Mouse (Mus musculus) kidney, postnatal 0 days (tissue): ENCODE data around the gene Olfr12. TPM values are rescaled to one million over a fixed set of nuclear protein-coding genes. Genes with fewer than 3 reads are reported as not detected.

ENCODE experiments used
- ATAC-seq: fragments of 200-750 bp; cut with Nextera tagmentation; replicated peaks from 2 replicates; pipeline ENCODE4 v1.8.0; 2017; ENCODE audit warnings: low read depth, moderate number of reproducible peaks, moderate TSS enrichment, moderate library complexity; ENCODE audit not compliant: low FRiP score
- DNase-seq: peaks from one replicate; pipeline ENCODE4 v3.0.0-alpha.2; 2016; ENCODE audit warnings: low spot score
- H3K27ac ChIP-seq: fragments of 300-500 bp; sonication (generic); 2 replicates; pipeline ENCODE4 v1.5.1; 2014; ENCODE audit warnings: mild to moderate bottlenecking
- H3K27me3 ChIP-seq: fragments of 300-500 bp; sonication (generic); 2 replicates; pipeline ENCODE4 v1.6.1; 2014; ENCODE audit warnings: low read length, mixed read lengths; ENCODE audit not compliant: insufficient read depth
- H3K36me3 ChIP-seq: fragments of 300-500 bp; sonication (generic); 2 replicates; pipeline ENCODE4 v1.6.1; 2014; ENCODE audit warnings: low read length, mixed read lengths; ENCODE audit not compliant: insufficient read depth
- H3K4me1 ChIP-seq: fragments of 300-500 bp; sonication (generic); replicated peaks from 2 replicates; pipeline ENCODE4 v1.6.1; 2014; ENCODE audit warnings: antibody characterized with exemption, low read length, mixed read lengths; ENCODE audit not compliant: insufficient read depth
- H3K4me2 ChIP-seq: fragments of 300-500 bp; sonication (generic); 2 replicates; pipeline ENCODE4 v1.6.1; 2014; ENCODE audit warnings: mild to moderate bottlenecking, low read length, moderate library complexity, mixed read lengths
- H3K4me3 ChIP-seq: fragments of 300-500 bp; sonication (generic); replicated peaks from 2 replicates; pipeline ENCODE4 v1.5.1; 2014; ENCODE audit warnings: low read depth, low read length
- H3K9ac ChIP-seq: fragments of 300-500 bp; sonication (generic); 2 replicates; pipeline ENCODE4 v1.6.1; 2014; ENCODE audit warnings: low read depth, low read length
- H3K9me3 ChIP-seq: fragments of 300-500 bp; sonication (generic); replicated peaks from 2 replicates; pipeline ENCODE4 v1.6.1; 2016; ENCODE audit warnings: low read length, inconsistent platforms, mixed read lengths
- CTCF ChIP-seq: IDR thresholded peaks from 2 replicates; pipeline ENCODE4 v1.5.1; 2016; ENCODE audit warnings: antibody characterized with exemption, low read depth, mild to moderate bottlenecking, moderate library complexity
- WGBS: fragments of 180-500 bp; shearing (Covaris S2); extraction: QIAGEN DNeasy Blood & Tissue Kit; methylation state at CpG from one replicate; pipeline ENCODE4 v1.1.7; 2014; 5-methylcytosine and 5-hydroxymethylcytosine counted together
- polyA plus RNA-seq: library from polyadenylated mRNA; unstranded; fragments of >200 nt; fragmentation: Nextera tagmentation; extraction: Ambion mirVana; gene quantifications from 2 replicates; pipeline ENCODE4 v1.2.1, GENCODE M21; 2015

Olfr12 gene
- polyA plus RNA-seq, 1 experiment from 2014 or later, result not detected

- H3K4me1 ChIP-seq, result no peaks in the 10 kb centered on the region
- no peaks in the 10 kb centered on the region for H3K27me3 ChIP-seq
- DNase-seq, result no peak
- H3K27ac ChIP-seq, result no peak overlapping the region
- no peak overlapping the region for H3K9ac ChIP-seq
- WGBS, result 80% methylated on average over 4 of the region's 4 CpGs
- TF ChIP-seq CTCF, result no peak
- H3K9me3 ChIP-seq, result no peaks in the 10 kb centered on the region
- ATAC-seq, result no peak
- H3K4me2 ChIP-seq, result no peak overlapping the region
- H3K36me3 ChIP-seq, result no peaks in the 10 kb centered on the region
- no peak overlapping the region for H3K4me3 ChIP-seq
Observed at GRCm38 (mm10) chr1:92671326-92671725, 53.7 kb downstream of the Olfr12 start.

Other genes starting within 250 kb of the Olfr12 start
- gene Ndufa10, start 143.9 kb upstream of the Olfr12 start, polyA plus RNA-seq, result 385 and 415 TPM in 2 replicates
- gene Olfr1416, start 132.7 kb upstream of the Olfr12 start, polyA plus RNA-seq, result not detected in 2 replicates
- gene Olfr1415, start 121.7 kb upstream of the Olfr12 start, polyA plus RNA-seq, result not detected in 2 replicates
- gene Olfr1414, start 99.1 kb upstream of the Olfr12 start, polyA plus RNA-seq, result not detected in 2 replicates
- not detected in 2 replicates for gene Olfr1413, start 46.5 kb upstream of the Olfr12 start, polyA plus RNA-seq
- gene Olfr1412, start 32.0 kb upstream of the Olfr12 start, polyA plus RNA-seq, result not detected in 2 replicates
- gene Olfr1411, start 23.4 kb upstream of the Olfr12 start, polyA plus RNA-seq, result not detected in 2 replicates
- gene Olfr1410, start 12.0 kb upstream of the Olfr12 start, polyA plus RNA-seq, result not detected in 2 replicates
- 467 and 534 TPM in 2 replicates for gene Cops9, start 24.2 kb downstream of the Olfr12 start, polyA plus RNA-seq
- 1.0 and 1.3 TPM in 2 replicates for gene Otos, start 31.1 kb downstream of the Olfr12 start, polyA plus RNA-seq
- 38.7 and 39.8 TPM in 2 replicates for gene Gpc1, start 213.9 kb downstream of the Olfr12 start, polyA plus RNA-seq